Mouse (Mus musculus) thymus, adult 2 months (tissue): ENCODE results near the gene Olfr1313.

ENCODE experiments used
- CTCF ChIP-seq: fragments of 200-500 bp; IDR thresholded peaks from 2 replicates; pipeline ENCODE4 v1.5.1; 2012; ENCODE audit warnings: mild to moderate bottlenecking, control low read depth, low read length, moderate library complexity, borderline replicate concordance; ENCODE audit not compliant: control insufficient read depth, poor library complexity, insufficient read depth; ENCODE audit errors: extremely low read depth
- POLR2A ChIP-seq: fragments of 200-500 bp; IDR thresholded peaks from 2 replicates; pipeline ENCODE4 v1.6.1; 2012; ENCODE audit warnings: mild to moderate bottlenecking, low read length, control low read depth, moderate library complexity; ENCODE audit not compliant: control insufficient read depth, poor library complexity, insufficient read depth; ENCODE audit errors: extremely low read depth

- no peak for TF ChIP-seq CTCF
- TF ChIP-seq POLR2A = no peak
Observed at GRCm38 (mm10) chr2:112115340-112115739, 37.7 kb upstream of the Olfr1313 start, which contains the start of gene Olfr1315-ps1.
